Mouse (Mus musculus) hindbrain, postnatal 0 days (tissue): ENCODE results near the gene Usp44. TPM values are rescaled to one million over a fixed set of nuclear protein-coding genes. Genes with fewer than 3 reads are reported as not detected.
A peak's percentile ranks its signal among the peaks of the same experiment; 100 is the strongest.

Experiments
- ATAC-seq: fragments of 200-750 bp; cut with Nextera tagmentation; 2 replicates; pipeline ENCODE4 v1.8.0; 2017; ENCODE audit warnings: mild to moderate bottlenecking, moderate TSS enrichment, moderate library complexity
- DNase-seq: peaks from one replicate; pipeline ENCODE4 v3.0.0-alpha.2; 2015; ENCODE audit warnings: low spot score
- H3K27ac ChIP-seq: fragments of 300-500 bp; sonication (generic); 2 replicates; pipeline ENCODE4 v1.5.1; 2014; ENCODE audit warnings: mild to moderate bottlenecking
- H3K27me3 ChIP-seq: fragments of 300-500 bp; sonication (generic); 2 replicates; pipeline ENCODE4 v1.6.1; 2014; ENCODE audit warnings: low read length, mixed read lengths; ENCODE audit not compliant: insufficient read depth
- H3K36me3 ChIP-seq: fragments of 300-500 bp; sonication (generic); 2 replicates; pipeline ENCODE4 v1.6.1; 2014; ENCODE audit warnings: low read length, mixed read lengths; ENCODE audit not compliant: insufficient read depth
- H3K4me1 ChIP-seq: fragments of 300-500 bp; sonication (generic); 2 replicates; pipeline ENCODE4 v1.6.1; 2014; ENCODE audit warnings: antibody characterized with exemption, low read length, mixed read lengths; ENCODE audit not compliant: insufficient read depth
- H3K4me2 ChIP-seq: fragments of 300-500 bp; sonication (generic); 2 replicates; pipeline ENCODE4 v1.6.1; 2014; ENCODE audit warnings: low read depth, mild to moderate bottlenecking, low read length, moderate library complexity, mixed read lengths
- H3K4me3 ChIP-seq: fragments of 300-500 bp; sonication (generic); 2 replicates; pipeline ENCODE4 v1.5.1; 2014; ENCODE audit warnings: low read length
- H3K9ac ChIP-seq: fragments of 300-500 bp; sonication (generic); replicated peaks from 2 replicates; pipeline ENCODE4 v1.6.1; 2014; ENCODE audit warnings: mild to moderate bottlenecking, low read length, moderate library complexity, mixed read lengths
- H3K9me3 ChIP-seq: fragments of 300-500 bp; sonication (generic); 2 replicates; pipeline ENCODE4 v1.6.1; 2016; ENCODE audit warnings: low read length, mixed read lengths
- CTCF ChIP-seq: IDR thresholded peaks from 2 replicates; pipeline ENCODE4 v1.5.1; 2016; ENCODE audit warnings: antibody characterized with exemption, control low read depth, low read depth
- whole genome bisulfite sequencing: fragments of 180-500 bp; shearing (Covaris S2); extraction: QIAGEN DNeasy Blood & Tissue Kit; methylation state at CpG from one replicate; pipeline ENCODE4 v1.1.7; 2014; 5-methylcytosine and 5-hydroxymethylcytosine counted together
- polyA plus RNA-seq: library from polyadenylated mRNA; unstranded; fragments of >200 nt; fragmentation: Nextera tagmentation; extraction: Ambion mirVana; gene quantifications from 2 replicates; pipeline ENCODE4 v1.2.1, GENCODE M21; 2015
- total RNA-seq: library from RNA; depleted of rRNA; stranded (reverse); fragments of >200 nt; gene quantifications from 2 replicates; pipeline ENCODE4 v1.2.3, GENCODE M21; 2014

The Usp44 gene
- total and polyA plus RNA-seq, 2 experiments from 2014 or later, result 0.26 to 0.43 TPM

- no peaks in the 10 kb centered on the region; the same call in 1 of the 2 replicates for H3K4me1 ChIP-seq
- H3K9me3 ChIP-seq, result no peaks in the 10 kb centered on the region
- no peaks in the 10 kb centered on the region for H3K27me3 ChIP-seq
- H3K9ac ChIP-seq, result peak overlapping the region; percentile 89
- H3K27ac ChIP-seq, result peak overlapping the region; percentile 97
- H3K4me2 ChIP-seq, result peak overlapping the region; percentile 85
- WGBS, result under 1% methylated on average over 22 of the region's 22 CpGs
- DNase-seq (peak; percentile 59), ATAC-seq (no peak; the same call in none of the 2 replicates)
- peak overlapping the region; percentile 68 for H3K4me3 ChIP-seq
- H3K36me3 ChIP-seq, result peaks cover 7% of the 10 kb centered on the region; the same call in 1 of the 2 replicates
- no peak for TF ChIP-seq CTCF
Measured at GRCm38 (mm10) chr10:93889976-93890375, 58.6 kb downstream of the Usp44 start.

- no peak overlapping the region for H3K27ac ChIP-seq
- ATAC-seq (no peak), DNase-seq (no peak)
- H3K27me3 ChIP-seq, result no peaks in the 10 kb centered on the region
- no peaks in the 10 kb centered on the region for H3K9me3 ChIP-seq
- 0 out of 2 replicates have a peak, but pooled peaks cover under 1% of the 10 kb centered on the region for H3K36me3 ChIP-seq
- 74% methylated on average over 4 of the region's 4 CpGs for WGBS
- no peak overlapping the region for H3K9ac ChIP-seq
- H3K4me3 ChIP-seq, result peak overlapping the region; percentile 68; the same call in 1 of the 2 replicates
- H3K4me2 ChIP-seq, result peak overlapping the region; percentile 85
- no peak for TF ChIP-seq CTCF
- no peaks in the 10 kb centered on the region; the same call in 1 of the 2 replicates for H3K4me1 ChIP-seq
Measured at GRCm38 (mm10) chr10:93890565-93890964, 59.2 kb downstream of the Usp44 start.

- no peak for TF ChIP-seq CTCF
- no peaks in the 10 kb centered on the region for H3K9me3 ChIP-seq
- H3K4me1 ChIP-seq, result no peaks in the 10 kb centered on the region; the same call in 1 of the 2 replicates
- no peak overlapping the region for H3K4me2 ChIP-seq
- H3K4me3 ChIP-seq, result no peak overlapping the region
- H3K9ac ChIP-seq, result no peak overlapping the region
- H3K27me3 ChIP-seq, result no peaks in the 10 kb centered on the region
- H3K36me3 ChIP-seq, result no peaks in the 10 kb centered on the region
- 94% methylated on average over 1 of the region's 1 CpGs for WGBS
- no peak overlapping the region for H3K27ac ChIP-seq
- ATAC-seq, result no peak
- DNase-seq, result no peak
Measured at GRCm38 (mm10) chr10:93891031-93891430, 59.7 kb downstream of the Usp44 start.

- H3K27ac ChIP-seq, result no peak overlapping the region
- ATAC-seq, result no peak
- H3K4me1 ChIP-seq, result no peaks in the 10 kb centered on the region; the same call in 1 of the 2 replicates
- no peak for TF ChIP-seq CTCF
- 89% methylated on average over 4 of the region's 4 CpGs for WGBS
- no peak overlapping the region for H3K4me3 ChIP-seq
- no peaks in the 10 kb centered on the region for H3K9me3 ChIP-seq
- H3K36me3 ChIP-seq, result no peaks in the 10 kb centered on the region
- no peak for DNase-seq
- H3K4me2 ChIP-seq, result no peak overlapping the region
- H3K27me3 ChIP-seq, result no peaks in the 10 kb centered on the region
- H3K9ac ChIP-seq, result no peak overlapping the region
Measured at GRCm38 (mm10) chr10:93892551-93892950, 61.2 kb downstream of the Usp44 start.

- H3K4me3 ChIP-seq, result no peak within 1 kb of the TSS
- no peak within 1 kb of the TSS for H3K27ac ChIP-seq
- 58% methylated on average over 7 of the region's 7 CpGs for WGBS
- peak; percentile 34; the same call in 1 of the 2 replicates for TF ChIP-seq CTCF
- no peak within 1 kb of the TSS for H3K9ac ChIP-seq
- no peaks in the 10 kb centered on the region for H3K9me3 ChIP-seq
- no peaks in the 10 kb centered on the region for H3K27me3 ChIP-seq
- no peak for ATAC-seq
- DNase-seq, result peak; percentile 30
- no peaks in the 10 kb centered on the region for H3K4me1 ChIP-seq
- H3K36me3 ChIP-seq, result no peaks in the 10 kb centered on the region
- H3K4me2 ChIP-seq, result no peak within 1 kb of the TSS
Measured at GRCm38 (mm10) chr10:93897043-93897646, 65.8 kb downstream of the Usp44 start, which contains the start of gene Metap2. Gene Metap2, minus strand, starts transcription at chr10:93897093.

GRCm38 (mm10) chr10:93899303-93899702 lies 67.9 kb downstream of the Usp44 start:
- H3K27ac ChIP-seq, result no peak overlapping the region
- no peaks in the 10 kb centered on the region for H3K27me3 ChIP-seq
- ATAC-seq (no peak), DNase-seq (no peak)
- 60% methylated on average over 2 of the region's 2 CpGs for WGBS
- no peak overlapping the region for H3K4me3 ChIP-seq
- H3K9ac ChIP-seq, result no peak overlapping the region
- no peaks in the 10 kb centered on the region for H3K36me3 ChIP-seq
- H3K4me2 ChIP-seq, result no peak overlapping the region
- no peaks in the 10 kb centered on the region for H3K9me3 ChIP-seq
- no peak for TF ChIP-seq CTCF
- no peaks in the 10 kb centered on the region for H3K4me1 ChIP-seq

- Histone ChIP-seq H3K9me3 (no peaks in the 10 kb centered on the region), H3K4me2 (no peak overlapping the region), H3K27ac (no peak overlapping the region), H3K27me3 (no peaks in the 10 kb centered on the region), H3K4me3 (no peak overlapping the region), H3K4me1 (no peaks in the 10 kb centered on the region), H3K9ac (no peak overlapping the region), H3K36me3 (no peaks in the 10 kb centered on the region)
- no peak for TF ChIP-seq CTCF
- ATAC-seq (no peak), DNase-seq (no peak)
- 89% methylated on average over 11 of the region's 11 CpGs for WGBS
Measured at GRCm38 (mm10) chr10:93899907-93900306, 68.6 kb downstream of the Usp44 start.
